Mouse (Mus musculus) liver (tissue): Measurements from ENCODE around the gene Spata25.
A peak's percentile ranks its signal among the peaks of the same experiment; 100 is the strongest.
"Not testable (repeated sequence)": the region's sequence is repeated elsewhere in the genome, so short reads cannot be mapped to it uniquely, and the experiment has no call there.

Source experiments
- DNase-seq: peaks from one replicate; pipeline ENCODE4 v3.0.0-alpha.2; 2020; ENCODE audit warnings: mixed read lengths

Spata25 gene

DNA sequence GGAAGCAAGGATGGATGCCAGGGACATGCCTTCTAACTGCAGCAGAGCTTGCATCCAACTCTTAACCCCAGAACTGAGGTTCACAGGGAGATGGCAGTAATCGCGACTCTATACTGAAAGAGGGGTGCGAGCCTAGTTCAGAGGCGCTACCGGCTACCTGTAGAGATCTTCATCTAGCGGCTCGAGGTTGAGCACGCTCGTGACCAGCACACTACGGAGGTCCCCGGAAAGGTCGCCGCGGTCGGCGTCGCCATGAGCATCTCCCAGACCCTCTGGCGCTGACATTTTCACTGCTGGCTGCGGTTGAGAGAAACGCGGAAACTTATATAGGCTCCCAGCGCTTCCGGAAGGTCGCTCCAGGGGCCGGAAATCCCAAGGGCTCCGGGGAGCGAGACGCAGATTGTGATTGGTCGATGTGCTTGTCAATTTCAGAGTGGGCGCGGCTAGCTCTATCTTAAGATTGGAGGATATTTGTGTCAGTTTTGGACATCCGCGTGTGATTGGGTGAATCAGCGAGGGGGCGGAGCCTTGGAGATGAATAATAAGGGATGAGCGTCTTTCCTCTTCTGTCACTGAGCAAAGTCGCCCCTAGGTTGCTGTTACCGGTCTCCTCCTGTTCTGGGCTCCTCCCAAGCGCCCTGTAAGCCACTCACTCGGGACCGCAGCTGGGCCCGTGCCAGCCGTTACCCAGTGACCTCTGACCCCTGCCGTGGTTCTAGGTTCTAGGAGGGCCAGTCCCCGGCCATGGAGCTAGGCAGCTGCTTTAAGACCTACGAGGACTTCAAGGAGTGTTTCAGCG, 23.6 kb downstream of the Spata25 start, which contains the start of the genes Acot8 and Zswim3:
Gene Acot8 (minus strand): TSS at position 350 of the 799 bp plus-strand sequence.
Gene Zswim3 (plus strand): TSS at position 566 of the 799 bp plus-strand sequence.
- DNase-seq, result peak; percentile 97

DNA sequence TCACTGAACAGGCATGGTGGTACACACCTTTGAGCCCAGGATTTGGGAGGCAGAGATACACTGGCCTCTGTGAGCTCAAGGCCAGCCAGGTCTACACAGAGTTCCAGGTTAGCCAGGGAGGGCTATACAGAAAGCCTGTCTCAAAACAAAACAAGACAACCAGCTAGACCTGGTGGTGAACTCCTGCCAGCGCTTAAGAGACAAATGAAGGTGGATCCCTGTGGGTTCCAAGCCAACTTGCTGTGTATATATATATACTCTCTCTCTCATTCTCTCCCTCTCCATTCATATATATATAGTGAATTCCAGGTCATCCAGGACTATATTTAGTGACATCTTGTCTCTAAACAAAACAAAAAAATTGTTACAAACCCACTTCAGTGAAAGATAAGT, 24.4 kb downstream of the Spata25 start:
- DNase-seq, result no peak

DNA sequence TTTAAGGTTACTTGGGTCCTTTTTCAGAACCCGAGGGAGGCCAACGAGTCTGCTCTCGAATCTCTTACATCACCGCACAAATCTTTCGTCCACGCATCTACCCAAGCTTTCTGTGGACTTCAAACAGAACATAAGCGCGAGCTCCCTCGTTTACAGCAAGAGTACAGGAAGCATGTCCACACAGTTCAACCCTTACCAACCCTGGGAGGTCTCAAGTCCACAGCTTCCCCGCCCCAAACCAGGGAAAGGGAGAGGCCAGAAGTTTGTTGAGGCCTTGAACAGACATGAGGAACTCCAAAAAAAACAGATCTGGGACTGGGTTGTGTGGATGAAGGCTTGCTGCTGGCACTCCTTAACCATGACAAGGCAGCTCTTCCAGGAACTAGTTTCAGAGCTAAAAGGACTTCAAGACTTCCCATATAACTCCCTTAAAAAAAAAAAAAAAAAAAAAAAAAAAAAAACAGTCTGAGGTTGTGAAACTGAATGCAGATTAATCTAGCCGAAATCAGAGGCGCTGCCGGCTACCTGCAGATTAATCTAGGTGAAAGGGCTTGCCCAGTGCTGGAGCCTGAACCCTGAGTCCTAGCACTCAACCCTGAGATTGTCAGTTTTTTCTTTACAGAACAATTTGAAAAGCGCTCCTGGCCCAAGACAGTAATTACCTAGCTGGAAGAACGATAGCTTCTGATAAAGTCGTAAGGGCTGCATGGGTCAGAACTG, 25.0 kb downstream of the Spata25 start:
- no peak for DNase-seq

DNA sequence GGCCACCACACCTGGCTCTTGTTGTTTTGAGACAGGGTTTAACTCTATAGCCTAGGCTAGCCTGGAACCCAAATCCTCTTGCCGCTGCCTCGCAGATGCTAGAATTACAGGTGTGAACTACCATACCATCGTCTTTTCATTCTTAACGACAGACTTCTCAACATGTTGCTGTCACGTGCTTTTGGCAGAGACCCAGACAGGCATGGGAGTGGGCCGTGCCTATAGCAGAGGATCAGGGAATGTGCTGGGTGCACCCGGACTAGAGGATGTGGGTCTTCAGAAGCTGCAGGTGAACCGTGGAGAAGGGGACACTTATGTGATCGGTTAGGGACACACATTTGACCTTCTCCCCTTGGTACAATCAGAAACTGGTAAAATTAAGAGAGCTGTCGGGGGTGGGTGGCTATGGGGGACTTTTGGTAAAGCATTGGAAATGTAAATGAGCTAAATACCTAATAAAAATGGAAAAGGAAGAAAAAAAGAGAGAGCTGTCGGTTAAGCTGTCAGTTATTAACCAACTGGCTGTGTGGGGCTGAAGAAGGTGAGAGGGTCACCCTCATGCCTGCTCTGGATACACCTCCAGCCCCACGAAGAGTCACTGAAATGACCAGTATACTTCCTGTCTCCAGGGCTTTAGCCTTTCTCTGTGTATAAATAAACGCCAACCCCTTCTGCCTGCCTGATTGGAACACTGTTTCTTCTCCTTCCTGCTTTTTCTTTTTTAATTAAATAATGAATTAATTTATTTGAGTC, 27.9 kb downstream of the Spata25 start:
- DNase-seq, result no peak

DNA sequence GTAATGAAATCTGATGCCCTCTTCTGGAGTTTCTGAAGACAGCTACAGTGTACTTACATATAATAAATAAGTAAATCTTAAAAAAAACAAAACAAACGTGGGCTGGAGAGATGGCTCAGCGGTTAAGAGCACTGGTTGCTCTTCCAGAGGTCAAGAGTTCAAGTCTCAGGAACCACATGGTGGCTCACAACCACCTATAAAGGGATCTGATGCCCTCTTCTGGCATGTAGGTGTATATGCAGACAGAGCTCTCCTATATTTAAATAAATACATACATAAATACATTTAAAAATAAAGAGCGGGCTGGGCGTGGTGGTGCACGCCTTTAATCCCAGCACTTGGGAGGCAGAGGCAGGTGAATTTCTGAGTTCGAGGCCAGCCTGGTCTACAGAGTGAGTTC, 29.8 kb downstream of the Spata25 start:
- not testable (repeated sequence) for DNase-seq

DNA sequence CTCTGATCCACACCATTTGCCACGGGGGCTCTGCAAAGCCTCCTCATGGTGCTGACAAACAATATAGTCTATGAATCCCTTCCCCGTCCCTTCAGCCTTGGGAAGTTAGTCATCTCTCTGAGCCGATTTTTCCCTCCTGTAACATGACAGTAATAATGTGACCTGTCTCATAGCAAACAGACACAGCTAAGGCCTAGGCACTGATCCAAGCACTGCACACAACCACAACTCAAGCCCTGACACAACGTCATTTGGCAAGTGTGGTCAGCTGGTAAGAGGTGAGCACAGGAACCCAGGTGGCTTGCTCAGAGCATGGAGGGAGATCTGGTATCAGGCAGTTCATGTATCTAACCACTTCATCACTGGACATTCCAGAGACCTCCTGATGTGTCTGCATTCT, 32.5 kb downstream of the Spata25 start:
- DNase-seq, result no peak

DNA sequence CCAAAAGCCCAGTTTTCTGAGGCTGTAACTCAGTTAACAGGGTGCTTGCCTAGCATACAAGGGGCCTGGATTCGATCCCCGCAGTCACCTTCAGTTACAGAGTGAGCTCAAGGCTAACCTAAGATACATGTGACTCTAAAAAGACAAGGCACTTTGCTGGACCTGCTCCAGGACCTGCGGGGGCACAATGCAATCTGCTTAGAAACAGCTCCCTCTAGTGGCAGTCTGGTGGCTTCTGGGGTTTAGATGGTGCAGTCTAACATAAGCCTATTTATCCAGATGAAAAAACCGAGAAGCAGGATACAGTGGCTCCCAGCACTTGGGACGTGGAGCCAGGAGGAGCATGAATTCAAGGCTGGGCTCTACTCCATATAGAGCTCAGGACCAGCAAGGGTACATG, 34.0 kb downstream of the Spata25 start:
- peak; percentile 86 for DNase-seq

DNA sequence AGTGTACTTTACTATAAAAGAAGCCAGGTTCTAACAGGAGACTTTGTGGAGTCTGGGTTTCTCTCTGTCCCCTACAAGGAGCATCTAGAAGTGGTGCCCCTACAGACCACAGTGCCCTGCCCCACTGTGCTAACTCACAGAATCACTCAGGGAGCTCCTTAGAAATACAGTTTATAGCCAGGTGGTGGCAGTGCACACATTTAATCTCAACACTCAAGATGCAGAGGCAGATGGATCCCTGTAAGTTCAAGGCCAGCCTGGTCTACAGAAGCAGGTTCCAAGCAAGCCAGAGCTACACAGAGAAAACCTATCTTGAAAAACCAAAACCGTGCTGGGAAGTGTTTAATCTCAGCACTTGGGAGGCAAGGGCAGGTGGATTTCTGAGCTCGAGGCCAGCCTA, 34.6 kb downstream of the Spata25 start:
- no peak for DNase-seq

DNA sequence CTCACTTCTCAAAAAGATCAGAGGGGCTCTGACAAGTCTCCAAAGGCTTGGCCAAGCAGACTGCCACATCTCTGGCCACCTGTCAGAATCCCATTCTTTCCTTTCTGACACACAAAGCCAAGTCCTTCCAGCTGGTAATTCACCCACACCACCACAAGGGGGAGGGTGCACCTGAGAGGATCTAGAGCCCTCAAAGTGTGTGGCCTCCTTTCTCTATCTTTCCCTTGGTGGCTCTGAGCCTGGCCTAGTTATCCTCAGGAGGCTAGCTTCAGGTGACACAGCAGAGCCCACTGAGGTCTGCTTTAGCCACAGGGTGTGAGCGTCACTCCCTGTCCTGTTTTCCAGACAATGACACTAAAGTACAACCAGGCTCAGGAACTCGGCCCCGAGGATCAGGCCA, 35.1 kb downstream of the Spata25 start:
- peak; percentile 79 for DNase-seq

DNA sequence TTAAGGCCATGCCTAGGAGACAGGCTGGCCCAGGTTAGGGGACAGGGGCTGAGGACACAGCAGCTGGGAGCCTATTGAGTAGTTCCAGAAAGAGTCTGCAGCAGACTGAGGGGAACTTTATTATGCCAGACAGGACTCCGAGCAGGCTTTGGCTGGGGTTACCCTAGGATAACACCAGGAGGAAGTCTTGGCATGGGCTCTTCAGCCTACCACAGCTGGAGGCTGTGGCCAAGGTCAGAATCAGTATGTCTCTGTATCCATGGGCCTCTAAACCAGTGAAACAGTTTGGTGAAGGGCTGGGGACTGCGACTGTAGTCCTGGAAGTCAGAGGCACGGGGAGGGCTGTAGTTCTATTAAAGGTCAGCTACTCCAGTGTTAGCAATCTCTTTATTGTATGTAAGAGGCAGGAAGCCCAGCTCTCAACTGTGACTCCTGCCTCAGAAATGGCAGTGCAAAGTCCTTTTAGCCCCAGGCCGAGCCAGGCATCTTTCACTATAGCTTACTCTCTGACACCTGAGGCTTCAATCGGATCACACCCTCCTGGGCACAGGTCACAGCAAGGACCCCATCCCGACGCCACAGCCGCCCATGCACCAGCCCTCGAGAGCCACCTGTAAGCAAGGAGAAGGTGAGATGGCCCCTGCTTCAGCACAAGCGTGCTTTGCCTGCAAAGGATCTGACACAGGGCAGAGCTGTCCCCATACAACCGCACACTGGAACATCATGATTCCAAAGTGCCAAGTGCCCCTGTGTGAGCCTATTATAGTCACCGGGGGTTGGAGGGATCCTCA, 35.7 kb downstream of the Spata25 start:
- no peak for DNase-seq

DNA sequence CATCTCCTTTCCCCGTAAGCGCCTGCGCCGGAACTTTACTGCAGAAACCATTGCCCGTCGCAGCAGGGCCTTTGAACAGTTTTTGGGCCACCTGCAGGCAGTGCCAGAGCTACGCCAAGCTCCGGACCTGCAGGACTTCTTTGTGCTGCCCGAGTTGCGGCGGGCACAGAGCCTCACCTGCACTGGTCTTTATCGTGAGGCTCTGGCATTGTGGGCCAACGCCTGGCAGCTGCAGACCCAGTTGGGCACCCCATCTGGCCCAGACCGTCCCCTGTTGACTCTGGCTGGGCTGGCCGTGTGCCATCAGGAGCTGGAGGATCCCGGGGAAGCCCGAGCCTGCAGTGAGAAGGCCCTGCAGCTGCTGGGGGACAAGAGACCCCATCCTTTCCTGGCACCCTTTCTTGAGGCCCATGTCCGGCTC, 36.5 kb downstream of the Spata25 start:
- no peak for DNase-seq

DNA sequence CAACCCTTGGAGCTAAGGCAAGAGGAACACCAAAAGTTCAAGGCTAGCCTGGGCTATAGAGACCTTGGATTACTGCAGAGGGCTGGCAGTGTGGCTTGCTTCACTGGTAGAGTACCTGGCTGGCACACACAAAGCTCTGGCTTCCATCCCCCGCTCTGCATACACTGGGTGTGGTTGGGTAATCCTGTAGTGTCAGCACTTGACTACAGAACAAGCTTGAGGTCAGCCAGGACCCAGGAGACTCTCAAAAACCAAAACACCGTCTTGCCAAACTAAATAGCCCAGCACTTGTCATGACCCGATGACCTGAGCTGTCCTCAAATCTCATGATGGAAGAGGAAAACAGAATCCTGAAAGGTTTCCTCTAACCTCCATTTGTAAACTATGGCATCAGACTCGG, 37.9 kb downstream of the Spata25 start:
- no peak for DNase-seq

DNA sequence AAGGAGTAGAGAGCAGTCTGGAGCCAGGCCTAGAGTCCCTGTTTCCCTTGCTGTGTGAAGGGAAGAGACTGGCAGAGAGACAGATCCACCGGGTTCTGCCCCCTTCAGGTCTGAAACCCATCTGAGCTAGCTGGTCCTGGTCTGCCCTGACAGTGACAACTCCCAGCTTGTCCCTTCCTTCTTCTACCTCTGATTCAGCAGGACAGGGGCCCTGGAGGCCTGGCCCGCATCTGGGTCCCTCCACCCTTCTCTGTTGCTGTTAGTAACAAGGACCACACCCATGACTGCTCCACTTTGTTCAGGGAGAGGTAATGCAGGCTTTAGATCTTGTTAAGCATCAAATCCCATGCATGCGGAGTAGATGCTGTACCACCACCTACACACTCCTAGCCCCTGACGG, 39.9 kb downstream of the Spata25 start:
- DNase-seq, result peak; percentile 69

DNA sequence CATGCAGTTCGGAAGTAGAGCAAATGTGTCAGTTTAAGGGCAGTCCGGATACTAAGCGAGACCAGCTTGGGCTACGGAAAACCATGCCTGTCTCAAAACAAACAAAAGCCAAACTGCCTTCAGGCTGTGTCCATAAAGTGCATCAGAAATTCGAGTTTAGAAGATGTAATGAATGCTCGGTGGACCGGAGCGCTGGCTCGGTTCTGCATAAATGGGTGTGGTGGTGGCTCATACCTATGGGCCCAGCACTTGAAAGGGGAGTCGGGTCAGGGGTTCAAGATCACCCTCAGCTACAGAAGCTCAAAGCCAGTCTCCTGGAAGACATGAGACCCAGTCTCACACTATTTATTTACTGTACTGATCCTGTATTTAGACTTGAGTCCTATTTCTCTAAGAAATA, 40.6 kb downstream of the Spata25 start:
- no peak for DNase-seq

DNA sequence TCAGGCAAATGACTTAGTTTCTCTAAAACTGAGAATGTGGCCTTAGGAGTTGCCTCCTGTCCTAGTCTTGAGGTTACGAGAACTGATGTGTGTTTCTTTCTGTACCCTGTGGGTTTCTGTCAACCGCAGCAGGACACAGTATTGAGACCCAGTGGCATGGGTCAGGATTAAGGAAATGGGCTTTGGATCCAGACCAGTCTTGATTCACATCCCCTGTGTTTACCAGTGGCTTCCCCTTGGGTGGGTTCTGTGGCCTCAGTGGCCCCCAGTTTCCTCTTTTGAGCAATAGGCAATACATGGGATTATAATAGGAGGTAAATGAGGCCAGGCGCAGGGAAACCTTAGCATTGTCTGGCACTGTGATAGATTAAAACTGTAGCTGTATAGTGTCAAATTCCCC, 41.3 kb downstream of the Spata25 start:
- no peak for DNase-seq

DNA sequence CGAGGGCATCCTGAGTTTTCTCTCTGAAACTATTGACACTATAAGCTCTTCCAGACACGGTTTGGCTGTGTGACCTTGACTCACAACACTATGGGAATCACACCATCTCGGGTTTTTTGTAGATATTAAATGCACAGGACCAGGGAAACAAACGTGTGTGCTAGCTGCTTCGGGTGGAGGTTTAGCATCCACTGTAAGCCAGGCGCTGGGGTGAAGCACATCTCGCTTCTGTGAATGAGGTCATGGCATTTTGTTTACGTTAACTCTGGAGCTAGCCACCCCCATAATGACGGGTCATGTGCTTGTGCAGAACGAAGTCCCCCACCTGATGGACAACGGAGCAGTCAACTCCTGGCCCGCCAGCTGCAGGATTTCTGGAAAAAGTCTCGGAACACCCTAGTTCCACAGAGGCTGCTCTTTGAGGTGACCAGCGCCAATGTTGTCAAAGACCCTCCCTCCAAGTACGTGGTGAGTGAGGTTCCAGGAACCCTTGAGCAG, 41.9 kb downstream of the Spata25 start:
- no peak for DNase-seq

DNA sequence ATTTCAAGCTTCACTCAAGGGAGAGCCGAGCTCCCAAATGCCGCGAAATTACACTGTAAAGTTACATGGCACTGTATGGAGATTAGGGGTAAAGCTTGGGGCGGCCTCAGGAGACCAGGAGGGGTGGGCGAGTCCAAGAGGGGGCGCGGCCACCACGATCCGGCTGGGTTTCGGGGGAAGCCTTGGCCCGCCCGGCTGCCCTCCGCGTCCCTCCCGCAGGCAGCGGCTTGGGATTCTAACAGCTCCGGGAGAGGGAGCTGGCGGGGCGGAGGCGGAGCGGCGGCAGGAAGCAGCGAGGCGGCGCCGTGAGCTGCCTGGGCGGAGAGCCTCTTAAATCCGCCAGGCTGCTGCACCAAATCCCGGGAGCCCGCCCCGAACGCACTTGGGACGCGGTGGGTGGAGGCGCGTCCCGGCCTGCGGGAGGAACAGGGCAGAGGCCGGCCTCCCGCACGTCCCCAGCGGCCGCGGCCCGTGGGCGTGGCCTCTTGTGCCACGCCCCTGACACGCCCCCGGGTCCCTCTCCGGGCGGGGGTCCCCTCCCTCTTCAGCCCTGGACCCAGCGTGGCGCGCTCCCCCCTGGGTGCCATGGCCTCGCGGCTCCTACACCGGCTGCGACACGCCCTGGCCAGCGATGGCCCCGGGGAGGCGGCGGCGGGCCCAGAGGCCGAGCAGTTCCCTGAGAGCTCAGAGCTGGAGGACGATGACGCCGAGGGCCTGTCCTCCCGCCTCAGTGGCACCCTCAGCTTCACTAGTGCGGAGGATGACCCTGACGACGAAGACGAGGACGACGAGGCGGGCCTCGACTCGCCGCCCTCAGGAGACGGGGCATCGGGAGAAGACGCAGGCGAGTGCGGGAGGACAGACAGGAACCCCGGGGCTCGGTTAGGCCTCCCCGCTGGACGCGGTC, 42.6 kb downstream of the Spata25 start, which contains the start of gene Snx21:
Gene Snx21 (plus strand): TSS at position 343 of the 907 bp plus-strand sequence.
- peak; percentile 90 for DNase-seq

DNA sequence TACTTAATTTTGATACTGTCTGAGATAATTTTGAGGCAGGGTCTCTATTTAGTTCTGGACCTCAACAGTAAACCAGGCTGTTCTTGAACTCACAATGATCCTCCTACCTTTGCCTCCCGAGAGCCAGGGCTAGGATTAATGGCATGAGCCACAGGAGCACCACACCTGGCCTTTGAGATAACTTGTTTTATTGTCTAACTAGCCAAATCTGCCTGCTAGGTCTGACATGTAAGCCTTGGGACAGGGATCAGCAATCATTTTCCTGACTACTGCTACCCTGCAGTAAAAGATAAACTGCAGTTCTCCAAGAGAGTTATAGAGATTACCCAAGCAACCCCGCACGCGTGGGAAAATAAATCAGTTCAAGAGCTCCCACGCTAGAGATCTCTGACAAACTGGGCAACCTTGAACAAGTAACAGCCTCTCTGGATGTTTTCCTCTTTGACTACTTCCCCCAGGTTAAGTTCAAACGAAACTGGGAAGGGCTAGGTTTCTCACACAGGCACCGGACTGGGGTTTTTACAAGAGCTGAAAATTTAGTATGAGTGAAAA, 43.4 kb downstream of the Spata25 start:
- DNase-seq, result no peak

DNA sequence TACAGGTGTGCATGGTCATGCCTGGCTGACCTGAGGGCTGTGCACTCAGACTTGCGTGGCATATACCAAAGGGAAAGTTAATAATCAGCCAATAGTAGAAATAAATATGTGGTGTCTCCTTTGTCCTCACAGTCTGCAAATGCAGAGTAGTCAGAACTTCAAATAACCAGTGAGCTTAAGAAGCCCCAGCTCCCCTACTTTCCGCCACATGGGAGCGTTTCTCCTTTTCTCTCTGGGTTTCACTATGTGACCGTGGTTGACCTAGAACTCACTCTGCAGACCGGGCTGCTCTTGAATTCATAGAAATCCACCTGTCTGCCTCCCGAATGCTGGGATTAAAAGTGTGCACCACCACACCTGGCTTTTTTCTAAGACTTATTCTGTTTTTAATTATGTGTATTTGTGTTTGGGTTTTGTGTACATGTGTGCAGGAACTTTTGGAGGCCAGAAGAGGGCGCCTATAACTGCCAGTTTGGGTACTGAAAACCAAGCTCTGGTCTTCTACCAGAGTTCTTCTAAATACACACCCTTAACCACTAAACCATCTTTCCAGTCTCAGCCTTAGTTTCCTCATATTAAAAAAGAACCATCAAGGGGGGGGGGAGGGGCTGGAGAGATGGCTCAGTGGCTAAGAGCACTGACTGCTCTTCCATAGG, 44.3 kb downstream of the Spata25 start:
- DNase-seq, result no peak

DNA sequence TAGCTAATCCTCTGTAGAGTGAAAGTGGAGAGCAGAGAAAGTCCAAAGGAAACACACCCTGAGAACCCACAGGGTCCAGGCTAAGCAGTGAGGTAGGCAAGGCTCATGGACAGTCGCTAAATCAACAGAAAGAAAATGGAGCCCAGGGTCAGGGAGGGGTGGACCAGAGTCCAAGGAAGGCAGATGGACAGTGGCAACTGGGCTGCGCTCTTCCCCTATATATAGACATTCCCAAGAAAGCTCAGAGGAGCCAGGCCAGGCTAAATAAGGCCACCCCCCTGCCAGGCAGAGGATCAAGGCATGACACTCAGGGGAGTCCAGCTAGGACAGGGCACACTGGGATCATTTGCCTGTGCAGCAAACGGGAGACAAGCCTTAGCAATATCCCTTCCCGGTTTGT, 46.5 kb downstream of the Spata25 start:
- no peak for DNase-seq
